Mouse (Mus musculus) liver, embryonic 16.5 days (tissue): ENCODE data around the gene Ptgds. TPM values are rescaled to one million over a fixed set of nuclear protein-coding genes. Genes with fewer than 3 reads are reported as not detected.

Source experiments
- ATAC-seq: fragments of 200-750 bp; cut with Nextera tagmentation; 2 replicates; pipeline ENCODE4 v1.8.0; 2017; ENCODE audit warnings: low read depth, mild to moderate bottlenecking, moderate number of reproducible peaks, moderate library complexity
- H3K27ac ChIP-seq: fragments of 300-500 bp; sonication (generic); 2 replicates; pipeline ENCODE4 v1.5.1; 2014; ENCODE audit warnings: mild to moderate bottlenecking, low read length
- H3K27me3 ChIP-seq: fragments of 300-500 bp; sonication (generic); 2 replicates; pipeline ENCODE4 v1.6.1; 2014; ENCODE audit warnings: low read depth, low read length, mixed read lengths; ENCODE audit not compliant: control insufficient read depth, insufficient read depth
- H3K36me3 ChIP-seq: fragments of 300-500 bp; sonication (generic); 2 replicates; pipeline ENCODE4 v1.6.1; 2014; ENCODE audit warnings: mild to moderate bottlenecking; ENCODE audit not compliant: control insufficient read depth, insufficient read depth
- H3K4me1 ChIP-seq: fragments of 300-500 bp; sonication (generic); 2 replicates; pipeline ENCODE4 v1.6.1; 2014; ENCODE audit warnings: low read depth, low read length, mixed read lengths; ENCODE audit not compliant: control insufficient read depth
- H3K4me2 ChIP-seq: fragments of 300-500 bp; sonication (generic); 2 replicates; pipeline ENCODE4 v1.6.1; 2014; ENCODE audit warnings: low read depth, low read length, mixed read lengths
- H3K4me3 ChIP-seq: fragments of 300-500 bp; sonication (generic); 2 replicates; pipeline ENCODE4 v1.5.1; 2014; ENCODE audit warnings: low read depth, mild to moderate bottlenecking, low read length
- H3K9ac ChIP-seq: fragments of 300-500 bp; sonication (generic); 2 replicates; pipeline ENCODE4 v1.6.1; 2014; ENCODE audit warnings: low read depth, low read length
- H3K9me3 ChIP-seq: fragments of 300-500 bp; sonication (generic); replicated peaks from 2 replicates; pipeline ENCODE4 v1.6.1; 2016; ENCODE audit warnings: low read length; ENCODE audit not compliant: control insufficient read depth
- WGBS: fragments of 180-500 bp; shearing (Covaris S2); extraction: QIAGEN DNeasy Blood & Tissue Kit; methylation state at CpG from one replicate; pipeline ENCODE4 v1.1.7; 2014; ENCODE audit not compliant: insufficient replicate concordance; 5-methylcytosine and 5-hydroxymethylcytosine counted together
- polyA plus RNA-seq: library from polyadenylated mRNA; unstranded; fragments of >200 nt; fragmentation: Nextera tagmentation; extraction: Ambion mirVana; gene quantifications from 2 replicates; pipeline ENCODE4 v1.2.1, GENCODE M21; 2015

Gene Ptgds
- polyA plus RNA-seq, 1 experiment from 2014 or later = 0.71 TPM

DNA sequence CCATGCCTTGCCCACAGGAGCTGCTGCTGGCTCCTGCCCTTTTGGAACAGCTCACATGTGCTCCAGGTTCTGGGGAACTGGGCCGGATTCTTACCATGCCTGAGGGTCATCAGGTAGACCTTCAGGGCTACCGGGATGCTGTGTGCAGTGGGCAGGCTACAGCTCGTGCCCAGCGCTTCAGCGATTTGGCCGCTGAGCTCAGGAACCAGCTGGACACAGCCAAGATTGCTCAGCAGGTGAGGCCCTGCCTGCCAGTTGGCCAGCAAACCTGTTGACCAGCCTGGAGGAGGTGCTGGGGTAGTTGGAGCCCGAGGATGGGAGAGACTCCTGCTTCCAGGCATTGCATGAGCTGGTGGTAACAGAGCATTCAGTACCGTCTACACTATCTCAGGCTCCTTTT lies 35.6 kb downstream of the Ptgds start:
- Histone ChIP-seq H3K36me3 (no peaks in the 10 kb centered on the region), H3K9ac (no peak overlapping the region), H3K27ac (no peak overlapping the region), H3K9me3 (no peaks in the 10 kb centered on the region), H3K27me3 (peaks cover 6% of the 10 kb centered on the region), H3K4me3 (no peak overlapping the region), H3K4me1 (no peaks in the 10 kb centered on the region; the same call in 1 of the 2 replicates), H3K4me2 (no peak overlapping the region)
- no peak for ATAC-seq
- WGBS = 75% methylated on average over 8 of the region's 8 CpGs

- H3K4me1 ChIP-seq = peaks cover 5% of the 10 kb centered on the region
- no peak overlapping the region for H3K27ac ChIP-seq
- H3K4me2 ChIP-seq = no peak overlapping the region
- no peaks in the 10 kb centered on the region for H3K9me3 ChIP-seq
- no peak overlapping the region for H3K9ac ChIP-seq
- H3K4me3 ChIP-seq = no peak overlapping the region
- H3K27me3 ChIP-seq = peaks cover 11% of the 10 kb centered on the region
- 78% methylated on average over 17 of the region's 17 CpGs for WGBS
- no peaks in the 10 kb centered on the region for H3K36me3 ChIP-seq
- no peak for ATAC-seq
These were observed 36.7 kb downstream of the Ptgds start for GRCm38 (mm10) chr2:25433101-25433500.

DNA sequence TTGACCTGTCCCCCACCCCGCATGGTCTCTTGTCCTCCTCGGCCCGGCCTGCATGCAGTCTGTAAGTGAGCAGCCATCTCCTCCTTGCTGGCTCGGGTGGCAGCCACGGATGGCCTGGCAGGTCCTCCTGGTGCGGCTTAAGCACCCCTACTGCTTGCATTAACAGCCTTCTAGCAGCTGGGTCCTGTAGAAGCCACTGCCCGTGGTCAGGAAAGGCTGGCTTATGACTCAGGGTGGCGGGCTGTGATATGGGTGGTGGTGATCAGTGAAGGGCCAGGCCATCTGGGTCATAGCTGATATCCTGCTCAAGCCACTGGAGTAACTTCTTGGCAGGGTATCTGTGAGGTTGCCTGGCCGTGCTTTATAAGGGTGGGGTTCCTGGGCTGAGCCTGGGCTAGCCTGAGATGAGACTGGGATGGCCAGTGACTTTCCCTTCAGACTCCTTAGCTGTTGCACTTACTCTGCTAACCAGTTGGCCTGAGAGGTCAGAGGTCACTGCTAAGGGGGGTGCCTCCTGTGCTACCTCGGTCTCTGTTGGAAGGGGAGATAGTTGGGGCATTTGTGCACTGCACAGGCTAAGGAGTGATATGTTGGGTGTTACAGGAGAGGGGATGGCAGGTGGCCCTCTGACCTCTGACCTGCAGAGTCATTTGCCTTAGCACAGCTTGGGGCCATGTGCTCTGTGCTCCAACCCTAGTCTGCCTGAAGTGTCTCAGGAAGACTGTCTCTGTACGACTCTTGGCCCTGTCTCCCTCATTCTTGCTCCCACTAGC lies 37.3 kb downstream of the Ptgds start:
- Histone ChIP-seq H3K4me1 (peaks cover 6% of the 10 kb centered on the region), H3K9ac (no peak overlapping the region), H3K36me3 (no peaks in the 10 kb centered on the region), H3K27ac (no peak overlapping the region), H3K4me3 (no peak overlapping the region), H3K27me3 (peaks cover 11% of the 10 kb centered on the region), H3K9me3 (no peaks in the 10 kb centered on the region), H3K4me2 (no peak overlapping the region)
- 57% methylated on average over 11 of the region's 11 CpGs for WGBS
- ATAC-seq = no peak

- no peak overlapping the region for H3K4me3 ChIP-seq
- no peak overlapping the region for H3K4me2 ChIP-seq
- H3K36me3 ChIP-seq = no peaks in the 10 kb centered on the region
- peaks cover 11% of the 10 kb centered on the region for H3K27me3 ChIP-seq
- no peak overlapping the region for H3K9ac ChIP-seq
- no peak for ATAC-seq
- H3K4me1 ChIP-seq = peaks cover 6% of the 10 kb centered on the region
- H3K27ac ChIP-seq = no peak overlapping the region
- WGBS = 62% methylated on average over 6 of the region's 6 CpGs
- H3K9me3 ChIP-seq = no peaks in the 10 kb centered on the region
These were observed 38.5 kb downstream of the Ptgds start for GRCm38 (mm10) chr2:25431308-25431855.

DNA sequence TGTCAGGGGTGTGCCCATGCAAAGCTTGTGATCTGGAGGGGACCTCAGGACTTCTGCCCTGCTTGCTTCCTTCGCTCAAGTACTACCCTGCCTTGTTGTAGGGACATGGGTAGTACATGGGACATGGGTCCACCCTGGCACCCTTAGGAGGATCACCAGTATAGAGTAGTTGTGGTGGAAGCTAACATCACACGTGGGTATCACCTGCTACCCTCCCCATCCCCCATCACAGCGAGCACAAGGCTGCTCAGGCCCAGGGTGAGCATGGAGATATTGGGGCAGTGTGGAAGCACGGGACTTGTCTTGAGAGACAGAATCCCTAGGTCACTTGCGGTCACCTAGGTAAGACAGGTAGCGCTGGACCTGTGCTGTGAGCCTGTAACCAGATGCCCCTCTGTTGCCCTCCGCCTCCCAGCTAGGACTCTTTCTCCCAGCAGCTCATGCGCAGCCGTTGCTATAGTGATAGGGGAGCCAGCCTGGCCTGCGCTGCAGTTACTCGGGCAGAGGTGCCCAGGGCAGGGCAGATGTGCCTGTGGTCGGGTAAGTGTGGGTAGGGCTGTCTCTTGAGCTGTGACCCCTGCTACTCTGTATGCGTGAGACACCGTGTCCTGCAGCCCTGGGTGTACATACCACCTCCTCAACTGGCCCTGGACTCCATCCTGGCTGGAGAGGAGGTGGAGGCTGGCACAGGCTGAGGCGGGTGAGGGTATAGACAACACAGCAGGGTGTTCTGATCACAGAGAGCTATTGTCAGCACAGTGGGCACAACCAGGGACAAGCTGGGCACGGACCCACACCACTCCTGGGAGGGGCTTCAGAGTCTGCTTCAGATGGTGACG lies 39.2 kb downstream of the Ptgds start:
- Histone ChIP-seq H3K27ac (no peak overlapping the region), H3K9ac (no peak overlapping the region), H3K4me2 (no peak overlapping the region), H3K4me1 (peaks cover 6% of the 10 kb centered on the region), H3K4me3 (no peak overlapping the region), H3K36me3 (no peaks in the 10 kb centered on the region), H3K9me3 (no peaks in the 10 kb centered on the region), H3K27me3 (peaks cover 11% of the 10 kb centered on the region)
- 72% methylated on average over 17 of the region's 17 CpGs for WGBS
- no peak for ATAC-seq

- 60% methylated on average over 5 of the region's 5 CpGs for WGBS
- no peak overlapping the region for H3K9ac ChIP-seq
- H3K27ac ChIP-seq = no peak overlapping the region
- no peak for ATAC-seq
- H3K4me2 ChIP-seq = peak overlapping the region; percentile 94
- no peaks in the 10 kb centered on the region for H3K9me3 ChIP-seq
- H3K4me1 ChIP-seq = peaks cover 6% of the 10 kb centered on the region
- peaks cover 11% of the 10 kb centered on the region for H3K27me3 ChIP-seq
- peak overlapping the region; percentile 65; the same call in 1 of the 2 replicates for H3K4me3 ChIP-seq
- H3K36me3 ChIP-seq = no peaks in the 10 kb centered on the region
These were observed 40.2 kb downstream of the Ptgds start for GRCm38 (mm10) chr2:25429435-25430180.

DNA sequence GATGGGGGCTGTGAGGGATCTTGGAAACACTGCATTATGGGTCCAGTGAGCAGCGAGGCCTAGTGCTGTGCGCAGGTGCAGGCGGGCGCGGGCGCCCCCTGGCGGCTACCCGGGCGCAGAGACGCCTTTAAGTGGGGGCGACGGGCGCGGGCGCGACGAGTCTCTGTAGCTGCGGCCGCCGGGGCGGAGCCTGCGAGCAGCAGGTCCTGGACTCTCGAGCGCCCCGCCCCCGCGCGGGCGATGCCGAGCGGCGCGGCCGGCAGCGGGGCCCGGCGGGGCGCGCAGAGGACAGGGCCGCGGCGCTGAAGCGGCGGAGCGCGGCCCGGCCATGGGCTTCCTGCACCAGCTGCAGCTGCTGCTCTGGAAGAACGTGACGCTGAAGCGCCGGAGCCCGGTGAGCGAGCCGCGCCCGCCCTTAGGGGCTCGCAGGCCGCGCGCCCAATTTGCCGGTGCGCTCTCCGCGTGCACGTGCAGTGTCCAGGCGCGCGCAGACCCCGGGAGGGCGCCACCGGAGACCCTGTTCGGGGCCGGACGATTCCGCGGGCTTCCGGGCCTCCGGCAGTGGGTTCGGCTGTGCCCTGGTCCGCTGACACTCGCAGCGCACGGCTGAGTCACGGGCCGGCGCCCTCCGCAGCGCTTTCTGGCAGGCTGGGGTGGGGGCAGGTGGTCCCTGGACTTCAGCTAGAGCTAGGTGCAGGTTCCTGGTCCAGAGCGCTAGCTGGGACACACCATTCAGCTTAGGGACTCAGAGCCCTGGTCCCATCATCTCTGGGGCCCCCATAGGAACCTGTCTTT lies 41.2 kb downstream of the Ptgds start, which contains the start of gene Abca2:
Gene Abca2, plus strand, starts transcription at position 262 of the 795 bp plus-strand sequence.
- Histone ChIP-seq H3K9ac (peak within 1 kb of the TSS; percentile 68), H3K4me3 (peak within 1 kb of the TSS; percentile 65), H3K36me3 (no peaks in the 10 kb centered on the region), H3K4me2 (peak within 1 kb of the TSS; percentile 94), H3K4me1 (peaks cover 6% of the 10 kb centered on the region), H3K27me3 (peaks cover 11% of the 10 kb centered on the region), H3K9me3 (no peaks in the 10 kb centered on the region), H3K27ac (no peak within 1 kb of the TSS)
- WGBS = under 1% methylated on average over 87 of the region's 89 CpGs
- ATAC-seq = peak; percentile 91

DNA sequence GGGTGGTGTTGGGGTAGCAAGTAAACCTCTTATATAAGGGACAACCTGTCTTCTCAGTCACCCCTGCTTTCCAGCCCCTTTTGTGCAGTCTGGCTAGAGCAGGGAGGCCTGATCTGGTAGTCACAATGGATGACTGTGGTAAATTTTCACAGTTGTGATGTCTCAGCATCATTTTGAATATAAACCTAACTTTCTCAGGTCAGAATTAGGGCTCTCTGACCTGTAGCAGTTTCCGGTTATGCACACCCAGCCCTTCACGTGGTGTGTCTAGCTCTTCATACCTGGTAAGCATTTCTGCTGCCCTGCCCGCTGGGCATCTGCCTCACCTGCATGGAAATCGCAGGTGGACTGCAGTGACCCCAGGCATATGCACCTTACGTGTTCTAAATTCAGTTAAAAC lies 42.6 kb downstream of the Ptgds start:
- Histone ChIP-seq H3K4me1 (peaks cover 6% of the 10 kb centered on the region), H3K36me3 (no peaks in the 10 kb centered on the region), H3K27ac (no peak overlapping the region), H3K9me3 (no peaks in the 10 kb centered on the region), H3K9ac (no peak overlapping the region), H3K4me3 (no peak overlapping the region), H3K27me3 (peaks cover 11% of the 10 kb centered on the region), H3K4me2 (no peak overlapping the region)
- ATAC-seq = no peak
- WGBS = 69% methylated on average over 5 of the region's 5 CpGs
